Mouse (Mus musculus) brain, embryonic 14.5 days (tissue): ENCODE results near the gene AI413582.

Source experiments
- CTCF ChIP-seq: fragments of 200-500 bp; IDR thresholded peaks from 2 replicates; pipeline ENCODE4 v1.5.1; 2012; ENCODE audit warnings: inconsistent platforms, mild to moderate bottlenecking, moderate library complexity, borderline replicate concordance; ENCODE audit not compliant: insufficient read depth, insufficient read length; ENCODE audit errors: extremely low read depth
- POLR2A ChIP-seq: fragments of 200-500 bp; IDR thresholded peaks from 2 replicates; pipeline ENCODE4 v1.6.1; 2012; ENCODE audit warnings: mild to moderate bottlenecking, inconsistent platforms, borderline replicate concordance; ENCODE audit not compliant: poor library complexity, insufficient read depth, insufficient read length, severe bottlenecking; ENCODE audit errors: extremely low read depth

DNA sequence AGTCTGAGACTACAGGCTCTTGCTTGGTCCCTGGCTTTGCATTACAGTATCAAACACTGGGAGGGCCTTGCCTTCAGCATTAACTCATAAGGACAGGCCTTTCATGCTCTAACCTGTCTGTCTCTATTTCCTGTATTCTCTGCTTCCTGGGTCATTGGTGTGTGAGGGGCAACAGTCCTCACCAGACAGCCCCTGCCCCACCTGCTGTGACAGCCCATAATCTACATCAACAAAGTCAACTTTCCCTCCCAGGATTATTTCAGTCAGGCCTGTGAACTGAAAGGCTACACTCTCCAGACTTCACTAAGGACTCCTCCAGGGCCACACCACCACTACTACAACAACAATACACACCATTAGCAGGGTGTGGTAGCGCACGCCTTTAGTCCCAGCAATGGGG lies 37.5 kb upstream of the AI413582 start:
- TF ChIP-seq POLR2A, result no peak
- no peak for TF ChIP-seq CTCF
